Mouse (Mus musculus) lung, adult 2 months (tissue): ENCODE measurements around the gene Atp2a2.

Experiments
- CTCF ChIP-seq: fragments of 200-500 bp; IDR thresholded peaks from 2 replicates; pipeline ENCODE4 v1.5.1; 2011; ENCODE audit warnings: mild to moderate bottlenecking, low read length, control low read depth; ENCODE audit not compliant: insufficient read depth
- POLR2A ChIP-seq: fragments of 200-500 bp; IDR thresholded peaks from 2 replicates; pipeline ENCODE4 v1.6.1; 2011; ENCODE audit warnings: low read depth, mild to moderate bottlenecking, control low read depth, low read length, borderline replicate concordance; ENCODE audit errors: extremely low read depth

- TF ChIP-seq CTCF = no peak
- no peak for TF ChIP-seq POLR2A
Observed at GRCm38 (mm10) chr5:122524244-122524643, 22.2 kb upstream of the Atp2a2 start.
